Mouse (Mus musculus): Measurements from ENCODE around the gene Arhgdig. TPM values are rescaled to one million over a fixed set of nuclear protein-coding genes. Genes with fewer than 3 reads are reported as not detected.
A peak's percentile ranks its signal among the peaks of the same experiment; 100 is the strongest.
"Not testable (repeated sequence)": the region's sequence is repeated elsewhere in the genome, so short reads cannot be mapped to it uniquely, and the experiment has no call there.

Gene Arhgdig
- total RNA-seq, 2 experiments from 2014 or later = 95.4 to 98.6 TPM

GRCm38 (mm10) chr17:26212241-26212640 lies 4.7 kb upstream of the Arhgdig start:
- no peak for DNase-seq (ENCODE audit: low spot score in 2 of 2)

GRCm38 (mm10) chr17:26206392-26206791 lies 1.2 kb downstream of the Arhgdig start:
- no peak for DNase-seq (ENCODE audit: low spot score in 2 of 2)

- DNase-seq (ENCODE audit: low spot score in 2 of 2) = no peak
Measured at GRCm38 (mm10) chr17:26204766-26205165, 2.8 kb downstream of the Arhgdig start.

- peak; percentile 51 to 72 for DNase-seq (ENCODE audit: low spot score in 2 of 2)
Measured at GRCm38 (mm10) chr17:26203321-26203811, 4.2 kb downstream of the Arhgdig start.

- DNase-seq (ENCODE audit: low spot score in 2 of 2) = peak; percentile 25 to 58
Measured at GRCm38 (mm10) chr17:26202737-26203136, 4.8 kb downstream of the Arhgdig start, which contains the start of gene Rgs11. Gene Rgs11, plus strand, starts transcription at chr17:26202951.

GRCm38 (mm10) chr17:26201998-26202397 lies 5.6 kb downstream of the Arhgdig start:
- no peak for DNase-seq (ENCODE audit: low spot score in 2 of 2)

- DNase-seq (ENCODE audit: low spot score in 2 of 2) = peak; percentile 18 to 37
Measured at GRCm38 (mm10) chr17:26200831-26201705, 6.5 kb downstream of the Arhgdig start.

GRCm38 (mm10) chr17:26198892-26199291 lies 8.7 kb downstream of the Arhgdig start, which contains the start of gene Pdia2:
Gene Pdia2, minus strand, starts transcription at chr17:26199087.
- no peak for DNase-seq (ENCODE audit: low spot score in 2 of 2)

- no peak for DNase-seq (ENCODE audit: low spot score in 2 of 2)
Measured at GRCm38 (mm10) chr17:26192481-26193190, 14.9 kb downstream of the Arhgdig start.

GRCm38 (mm10) chr17:26191486-26191885 lies 16.1 kb downstream of the Arhgdig start:
- DNase-seq (ENCODE audit: low spot score in 2 of 2) = not testable (repeated sequence)

- DNase-seq (ENCODE audit: low spot score in 2 of 2) = no peak
Measured at GRCm38 (mm10) chr17:26188091-26188805, 19.3 kb downstream of the Arhgdig start.

- DNase-seq (ENCODE audit: low spot score in 2 of 2) = no peak
Measured at GRCm38 (mm10) chr17:26187592-26187991, 20.0 kb downstream of the Arhgdig start.

GRCm38 (mm10) chr17:26181179-26181578 lies 26.4 kb downstream of the Arhgdig start:
- no peak for DNase-seq (ENCODE audit: low spot score in 2 of 2)

- no peak for DNase-seq (ENCODE audit: low spot score in 2 of 2)
Measured at GRCm38 (mm10) chr17:26178611-26179010, 29.0 kb downstream of the Arhgdig start.

- DNase-seq (ENCODE audit: low spot score in 2 of 2) = not testable (repeated sequence)
Measured at GRCm38 (mm10) chr17:26175248-26175647, 32.3 kb downstream of the Arhgdig start.

- no peak for DNase-seq (ENCODE audit: low spot score in 2 of 2)
Measured at GRCm38 (mm10) chr17:26168039-26168438, 39.5 kb downstream of the Arhgdig start.

- no peak for DNase-seq (ENCODE audit: low spot score in 2 of 2)
Measured at GRCm38 (mm10) chr17:26162736-26163135, 44.9 kb downstream of the Arhgdig start.

GRCm38 (mm10) chr17:26151886-26152630 lies 55.5 kb downstream of the Arhgdig start:
- no peak for DNase-seq (ENCODE audit: low spot score in 2 of 2)

Measured in left cerebral cortex, adult 18-20 months (tissue).